Mouse (Mus musculus) kidney, postnatal 14 days (tissue): Measurements from ENCODE around the gene Fam167b.
A peak's percentile ranks its signal among the peaks of the same experiment; 100 is the strongest.
"Not testable (repeated sequence)": the region's sequence is repeated elsewhere in the genome, so short reads cannot be mapped to it uniquely, and the experiment has no call there.

ENCODE experiments used
- DNase-seq: peaks from one replicate; pipeline ENCODE4 v3.0.0; 2022; ENCODE audit warnings: mixed read lengths

Gene Fam167b

GRCm38 (mm10) chr4:129557256-129557808 is 21.0 kb downstream of the Fam167b start:
- no peak for DNase-seq

DNA sequence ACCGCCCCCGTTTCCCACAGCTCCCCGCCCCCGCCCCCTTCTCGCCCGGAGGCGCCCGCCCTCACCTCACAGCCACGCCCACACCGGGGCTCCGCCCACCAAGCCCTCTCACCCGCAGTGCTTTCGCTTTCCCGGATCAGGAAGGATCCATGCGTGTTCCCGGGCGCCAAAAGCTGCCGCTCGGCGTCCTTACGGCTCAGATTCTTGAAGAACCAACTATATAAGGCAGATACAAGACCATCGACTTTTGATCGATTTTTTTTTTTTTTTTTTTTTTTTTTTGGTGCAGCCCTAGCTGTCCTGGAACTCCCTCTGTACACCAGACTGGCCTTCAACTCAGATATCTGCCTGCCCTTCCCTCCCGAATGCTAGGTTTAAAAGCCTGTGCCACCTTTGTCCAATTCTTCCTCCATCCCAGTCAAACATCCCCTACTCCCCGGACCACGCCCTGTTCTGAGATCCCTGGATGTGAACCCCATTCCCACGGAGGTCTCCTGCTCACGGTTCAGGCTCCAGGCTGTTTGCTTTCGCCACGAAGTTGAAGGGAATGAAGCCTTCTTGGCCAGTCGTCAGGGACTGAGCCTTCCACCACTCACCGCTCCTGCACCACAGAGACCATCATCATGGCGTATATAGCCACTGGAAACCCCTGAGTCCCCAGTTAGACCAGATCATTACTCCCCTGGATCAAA is 21.7 kb downstream of the Fam167b start:
- DNase-seq = peak; percentile 95

DNA sequence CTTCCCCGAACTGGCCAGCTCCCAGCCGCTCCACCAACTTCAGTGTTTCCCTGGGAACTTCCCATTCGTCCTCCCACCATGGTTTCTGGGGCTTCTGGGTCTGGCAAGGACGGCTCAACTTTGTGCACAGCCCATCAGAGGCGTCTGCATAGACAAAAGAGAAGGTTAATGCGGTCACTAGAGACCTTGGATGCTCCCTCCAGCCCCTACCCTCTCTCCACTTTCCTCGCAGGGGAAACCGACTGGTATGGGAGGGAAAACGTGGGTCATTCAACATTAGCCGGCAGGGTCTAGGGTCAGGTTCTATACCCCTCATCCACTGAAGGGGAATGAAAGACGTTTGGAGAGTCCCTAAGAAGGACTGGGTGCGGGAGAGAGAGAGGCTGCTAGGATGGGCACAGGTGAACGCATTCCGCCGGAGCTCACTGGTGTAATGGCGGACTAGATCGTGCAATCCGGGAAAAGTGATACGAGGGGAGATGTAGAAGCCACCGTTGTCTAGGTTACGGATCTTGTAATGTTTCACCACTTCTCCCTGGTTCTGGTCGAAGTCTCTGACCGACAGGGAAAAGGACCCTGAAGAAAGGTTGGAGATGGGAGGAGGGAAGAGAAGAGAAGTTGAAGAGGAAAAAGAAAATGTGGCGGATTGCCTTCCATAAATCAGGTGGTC is 22.4 kb downstream of the Fam167b start:
- peak; percentile 29 for DNase-seq

DNA sequence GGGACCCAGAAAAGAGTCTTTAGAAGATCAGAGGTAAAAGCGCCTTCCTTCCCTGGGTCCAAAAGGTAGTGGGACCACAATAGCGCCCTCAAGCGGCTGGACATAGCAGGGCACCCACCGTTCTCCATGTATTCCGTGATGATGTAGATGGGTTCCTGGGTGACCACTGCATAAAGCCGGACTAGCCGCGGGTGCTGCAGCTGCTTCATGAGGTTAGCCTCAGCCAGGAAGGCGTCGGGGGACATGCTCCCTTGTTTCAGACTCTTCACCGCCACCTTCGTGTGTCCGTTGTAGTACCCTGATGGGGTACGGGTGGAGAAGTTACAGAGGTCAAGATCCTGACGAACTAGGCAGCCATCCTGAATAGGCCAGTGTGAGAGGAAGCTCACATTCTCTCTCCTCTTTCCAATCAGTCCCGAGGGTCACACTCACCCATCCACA is 22.9 kb downstream of the Fam167b start:
- DNase-seq = peak; percentile 67

DNA sequence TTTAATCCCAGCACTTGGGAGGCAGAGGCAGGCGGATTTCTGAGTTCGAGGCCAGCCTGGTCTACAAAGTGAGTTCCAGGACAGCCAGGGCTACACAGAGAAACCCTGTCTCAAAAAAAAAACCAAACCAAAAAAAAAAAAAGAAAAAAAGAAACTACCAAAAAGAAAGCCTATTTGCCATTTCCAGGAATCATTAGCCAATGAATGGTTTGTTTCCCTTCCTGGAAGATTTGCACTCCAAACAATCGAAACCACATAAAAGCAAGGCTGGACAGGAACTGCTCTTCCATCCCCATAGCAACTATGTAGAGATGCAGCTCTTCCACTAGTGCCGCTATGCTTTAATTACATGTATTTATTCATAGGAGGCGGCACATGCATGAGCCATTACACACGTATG is 23.8 kb downstream of the Fam167b start:
- not testable (repeated sequence) for DNase-seq

GRCm38 (mm10) chr4:129550295-129550694 is 28.1 kb downstream of the Fam167b start:
- no peak for DNase-seq

- peak; percentile 38 for DNase-seq
Observed at GRCm38 (mm10) chr4:129549306-129549705, 29.0 kb downstream of the Fam167b start.

GRCm38 (mm10) chr4:129547631-129548030 is 30.7 kb downstream of the Fam167b start:
- not testable (repeated sequence) for DNase-seq

DNA sequence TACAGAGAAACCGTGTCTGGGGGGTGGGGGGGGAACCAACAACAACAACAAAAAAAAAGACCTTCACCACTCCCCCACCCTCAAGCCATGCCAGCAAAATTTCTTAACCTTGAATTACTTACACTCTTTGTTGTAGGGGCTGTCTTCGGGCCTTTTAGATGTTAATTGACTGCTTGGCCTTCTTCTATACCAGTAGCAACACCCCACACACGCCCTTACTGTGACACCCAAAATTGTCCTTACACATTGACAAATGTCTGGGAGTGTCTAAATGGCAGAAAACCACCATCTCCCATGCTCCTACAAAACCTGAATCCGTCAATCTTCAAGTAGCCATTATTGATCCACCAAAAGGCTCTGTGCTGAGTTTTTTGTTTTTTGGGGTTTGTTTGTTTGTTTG is 34.2 kb downstream of the Fam167b start:
- no peak for DNase-seq

DNA sequence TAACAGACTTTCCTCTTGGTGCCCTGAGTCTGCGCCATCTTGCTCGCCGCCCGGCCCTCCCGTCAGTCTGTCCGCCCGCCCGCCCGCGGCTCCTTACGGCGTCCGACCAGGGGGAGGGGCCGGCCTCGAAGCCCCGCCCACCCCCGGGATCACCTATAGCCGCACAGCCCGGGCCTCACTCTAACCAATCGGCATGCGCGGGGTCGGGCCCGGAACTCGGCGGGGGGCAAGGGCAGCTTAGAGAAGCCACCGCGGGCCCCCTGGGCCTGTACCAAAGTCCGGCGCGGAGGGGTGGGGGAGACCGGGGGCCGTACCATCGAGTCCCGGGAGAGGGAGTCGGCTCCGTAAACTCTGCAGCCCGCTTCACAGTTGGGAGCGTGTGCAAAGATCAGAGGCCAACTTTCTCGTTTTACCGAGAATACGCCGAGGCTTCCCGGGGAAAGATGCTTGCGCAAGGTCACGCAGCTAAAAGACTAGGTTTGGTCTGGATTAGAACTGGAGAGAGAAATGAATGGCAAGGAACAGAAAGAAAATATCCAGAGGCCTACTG is 35.7 kb downstream of the Fam167b start, which contains the start of gene Hdac1:
TSS of gene Hdac1 (minus strand) at position 122 of the 550 bp plus-strand sequence.
- DNase-seq = peak; percentile 99

DNA sequence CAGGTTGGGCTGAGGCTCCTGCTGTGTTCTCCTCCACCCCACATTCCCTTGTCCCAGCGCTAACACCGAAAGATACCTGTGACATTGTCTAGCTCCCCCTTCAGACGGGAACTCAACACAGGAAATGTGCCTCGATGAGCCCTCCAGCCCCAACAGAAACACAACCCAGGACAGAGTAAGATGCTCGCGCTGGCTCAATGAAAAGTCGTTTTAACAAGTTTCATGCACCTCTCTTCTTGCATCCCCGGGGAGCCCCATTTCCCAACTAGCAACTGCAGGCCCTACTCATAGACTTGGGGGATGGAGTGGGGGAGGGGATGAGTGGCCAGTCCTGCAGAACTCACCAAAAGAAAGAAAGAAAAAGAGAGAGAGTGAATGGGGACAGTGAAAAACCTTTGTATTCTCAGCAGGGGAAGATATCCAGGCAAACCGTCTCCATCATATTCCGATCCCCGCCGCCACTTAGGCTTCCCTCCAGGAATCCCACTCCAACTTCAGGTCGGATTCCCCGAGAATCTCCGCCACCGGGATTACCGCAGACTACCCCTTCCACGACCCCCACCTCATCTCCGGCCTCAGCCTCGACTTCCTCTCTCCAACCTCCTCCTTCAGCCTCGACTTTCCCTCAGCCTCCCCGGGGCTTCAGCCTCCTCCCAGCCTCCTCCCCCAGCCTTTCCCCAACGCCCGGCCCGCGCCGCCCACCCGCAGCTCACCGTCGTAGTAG is 36.3 kb downstream of the Fam167b start:
- peak; percentile 21 for DNase-seq

DNA sequence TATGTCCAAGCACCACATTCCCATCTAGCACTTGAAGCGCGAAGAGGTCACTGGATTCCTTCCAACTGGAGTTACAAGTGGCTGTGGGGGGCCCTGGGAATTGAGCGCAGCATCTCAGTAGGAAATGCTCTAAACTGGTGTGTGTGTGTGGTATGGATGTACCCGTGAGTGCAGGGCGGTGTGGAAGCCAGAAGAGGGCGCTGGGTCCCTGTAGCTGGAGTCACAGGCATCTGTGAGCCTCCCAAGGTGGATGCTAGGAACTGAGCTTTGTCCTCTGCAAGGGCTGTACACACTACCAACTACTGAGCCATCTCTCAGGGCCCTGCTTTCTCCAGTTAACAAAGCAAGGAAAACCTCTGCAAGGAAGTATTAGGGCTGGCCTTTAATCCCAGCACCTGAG is 38.3 kb downstream of the Fam167b start:
- DNase-seq = peak; percentile 25

DNA sequence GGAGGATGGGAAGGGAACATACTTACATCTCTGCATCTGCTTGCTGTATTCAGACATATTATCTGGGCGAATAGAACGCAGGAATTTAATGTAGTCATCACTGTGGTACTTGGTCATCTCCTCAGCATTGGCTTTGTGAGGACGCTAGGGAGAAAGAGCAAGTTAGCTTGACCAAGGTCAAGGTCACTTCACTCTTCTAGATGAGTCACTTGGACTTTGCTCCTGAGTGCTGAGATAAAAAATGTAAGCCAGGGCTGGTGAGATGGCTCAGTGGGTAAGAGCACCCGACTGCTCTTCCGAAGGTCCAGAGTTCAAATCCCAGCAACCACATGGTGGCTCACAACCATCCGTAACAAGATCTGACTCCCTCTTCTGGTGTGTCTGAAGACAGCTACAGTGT is 49.4 kb downstream of the Fam167b start:
- not testable (repeated sequence) for DNase-seq
